ENCODE assay signal across 14 mouse cellular contexts in genomic region chr15:80387185-80387584, GRCm38 (mm10).
"Had no signal": no experiment of that assay in that cellular context is flagged by ENCODE, and none has a peak within 500 bp of the region (broad histone marks: within the 10 kb centered on the region; RNA-seq: fewer than 3 reads in every experiment).

No protein-coding gene starts in this region.

- DNase-seq: gastrocnemius, adult 2 months; gastrocnemius, postnatal 10 days; gastrocnemius, postnatal 25 days; heart, adult 18-20 months; heart, postnatal 14 days; heart, postnatal 36 days; kidney, adult 11 months; kidney, adult 2 months; kidney, adult 9 months; kidney, postnatal 14 days; kidney, postnatal 36 days; layer of hippocampus, adult 9-11 months; layer of hippocampus, postnatal 36 days; left cerebral cortex, postnatal 4 days had no signal
